Mouse (Mus musculus): ENCODE results near the gene Calcrl.

Gene Calcrl

DNA sequence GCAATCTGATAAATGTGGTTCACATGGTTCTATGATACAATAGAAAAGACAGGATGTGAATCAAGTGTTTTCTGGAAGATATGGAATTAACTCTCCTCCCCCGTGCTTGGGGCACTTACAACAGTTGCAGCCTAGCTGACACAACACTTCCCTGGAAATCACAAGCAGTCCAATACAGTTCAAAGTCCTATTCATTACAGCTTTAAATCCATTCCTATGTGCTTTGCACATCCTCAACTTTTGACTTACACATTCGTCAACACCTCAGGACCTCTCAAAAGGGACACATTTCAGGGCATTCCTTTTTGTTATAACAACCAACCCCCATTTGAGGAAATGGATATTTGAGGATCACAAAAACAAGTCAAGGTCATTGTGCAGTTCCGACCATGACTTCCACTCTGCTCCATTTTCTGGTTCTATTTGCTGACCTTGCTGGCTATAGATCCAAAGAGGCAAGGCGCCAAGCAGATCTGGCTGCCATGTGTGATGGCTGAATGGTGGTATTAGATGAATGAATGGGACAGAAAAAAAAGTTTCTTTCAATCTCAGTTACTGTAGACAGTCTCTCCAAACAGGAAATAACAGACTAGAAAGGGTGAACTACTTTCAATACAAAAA lies 108.9 kb downstream of the Calcrl start:
- DNase-seq (ENCODE audit: extremely low spot score), result no peak

- DNase-seq (ENCODE audit: extremely low spot score), result no peak
These were observed 128.7 kb downstream of the Calcrl start for GRCm38 (mm10) chr2:84296517-84296916.

GRCm38 (mm10) chr2:84295068-84295467 lies 130.1 kb downstream of the Calcrl start:
- no peak for DNase-seq (ENCODE audit: extremely low spot score)

GRCm38 (mm10) chr2:84294611-84295010 lies 130.6 kb downstream of the Calcrl start:
- no peak for DNase-seq (ENCODE audit: extremely low spot score)

GRCm38 (mm10) chr2:84292351-84293000 lies 132.7 kb downstream of the Calcrl start:
- DNase-seq (ENCODE audit: extremely low spot score), result no peak

DNA sequence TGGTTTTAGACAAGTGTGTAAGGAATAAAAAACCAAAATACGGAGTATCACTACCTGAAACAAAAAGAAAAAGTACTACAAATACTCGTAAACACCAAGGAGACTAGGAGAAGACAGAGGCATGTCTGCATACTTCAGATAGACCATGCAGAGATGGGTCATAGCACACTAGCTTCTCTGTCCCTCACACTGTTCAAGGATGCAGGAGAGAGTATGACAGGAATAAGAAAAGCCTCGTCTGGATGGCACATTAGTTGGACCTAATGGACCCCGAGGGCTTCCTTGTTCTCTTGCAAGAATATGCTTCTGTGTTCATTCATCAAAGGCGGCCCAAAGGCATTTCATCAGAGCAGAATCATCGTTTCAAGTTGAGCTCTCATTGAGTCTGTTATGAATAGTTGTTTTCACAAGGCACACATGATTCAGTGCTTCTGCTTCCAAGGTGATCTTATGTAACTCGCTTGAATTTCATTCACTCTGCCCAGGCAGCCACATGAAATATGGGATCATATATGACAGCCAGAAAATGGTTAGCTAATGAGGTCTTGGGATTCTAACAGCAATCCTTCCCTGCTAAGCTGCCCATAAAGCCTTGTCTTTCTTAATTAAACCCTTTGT lies 136.2 kb downstream of the Calcrl start:
- no peak for DNase-seq (ENCODE audit: extremely low spot score)
